Mouse (Mus musculus) 3134 (cell line): ENCODE measurements around the gene F830045P16Rik.
A peak's percentile ranks its signal among the peaks of the same experiment; 100 is the strongest.
"Not testable (repeated sequence)": the region's sequence is repeated elsewhere in the genome, so short reads cannot be mapped to it uniquely, and the experiment has no call there.

Source experiments
- DNase-seq: peaks from one replicate; pipeline ENCODE4 v3.0.0-alpha.2; 2011; ENCODE audit warnings: low spot score; ENCODE audit not compliant: insufficient read length; ENCODE audit errors: extremely low read depth

The F830045P16Rik gene

GRCm38 (mm10) chr2:129512147-129512546, 24.3 kb downstream of the F830045P16Rik start:
- DNase-seq: not testable (repeated sequence)

DNA sequence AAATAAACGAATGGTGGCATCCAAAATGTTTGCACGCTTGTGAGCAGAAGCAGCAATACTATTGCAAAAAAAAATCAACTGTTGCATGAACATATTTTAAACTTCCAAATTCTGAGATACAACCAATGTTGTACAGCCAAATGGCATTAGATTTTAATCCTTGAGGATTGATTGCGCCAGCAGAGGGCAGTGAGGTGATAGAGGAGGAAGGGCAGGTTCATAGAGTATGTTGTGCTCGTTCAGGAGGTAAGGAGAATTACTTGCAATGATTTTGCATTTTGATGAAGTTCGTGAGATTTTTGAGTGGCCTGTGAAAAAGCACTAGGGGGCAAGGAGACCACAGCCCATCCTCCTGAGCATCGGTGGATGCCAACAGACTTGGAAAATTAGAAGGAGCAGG, 33.8 kb downstream of the F830045P16Rik start:
- no peak for DNase-seq

DNA sequence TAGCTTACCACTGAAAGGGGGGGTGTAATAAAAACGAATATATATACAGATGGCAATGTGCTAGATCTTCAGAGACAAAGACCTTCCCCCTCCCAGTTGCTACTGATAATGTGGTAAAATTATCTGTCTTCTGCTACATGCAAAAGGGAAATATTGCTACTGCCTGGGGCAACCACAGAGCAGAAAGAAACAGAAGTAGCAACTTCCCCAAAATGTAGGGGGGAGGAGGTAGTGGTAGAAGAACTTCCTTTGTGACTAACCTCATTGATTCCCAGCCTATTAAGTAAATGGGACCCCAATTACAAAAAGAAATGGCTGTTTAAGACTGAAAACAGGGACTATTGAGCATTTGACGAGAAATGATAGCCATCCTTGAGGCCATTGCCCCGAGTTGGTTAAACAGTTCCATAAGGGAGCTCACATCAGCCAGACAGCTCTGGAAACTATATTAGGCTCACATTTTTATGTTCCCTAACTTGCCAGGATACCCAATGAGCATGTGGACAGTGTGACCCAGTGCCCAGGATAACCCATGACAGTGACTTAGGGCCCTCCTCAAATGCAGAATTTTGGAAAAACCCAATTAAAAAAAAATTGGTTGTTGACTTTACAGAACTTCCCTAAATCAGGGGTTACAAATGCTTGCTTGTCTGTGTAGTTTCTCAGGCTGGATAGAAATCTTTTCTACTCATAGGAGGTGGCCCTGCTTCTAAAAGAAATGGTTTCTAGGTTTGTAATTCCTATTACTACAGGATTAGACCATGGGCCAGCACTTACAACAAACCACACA, 46.7 kb downstream of the F830045P16Rik start:
- no peak for DNase-seq

- no peak for DNase-seq
Observed at GRCm38 (mm10) chr2:129483150-129483549, 53.3 kb downstream of the F830045P16Rik start.

- no peak for DNase-seq
Observed at GRCm38 (mm10) chr2:129471905-129472304, 64.5 kb downstream of the F830045P16Rik start.

GRCm38 (mm10) chr2:129470839-129471238, 65.6 kb downstream of the F830045P16Rik start:
- no peak for DNase-seq

DNA sequence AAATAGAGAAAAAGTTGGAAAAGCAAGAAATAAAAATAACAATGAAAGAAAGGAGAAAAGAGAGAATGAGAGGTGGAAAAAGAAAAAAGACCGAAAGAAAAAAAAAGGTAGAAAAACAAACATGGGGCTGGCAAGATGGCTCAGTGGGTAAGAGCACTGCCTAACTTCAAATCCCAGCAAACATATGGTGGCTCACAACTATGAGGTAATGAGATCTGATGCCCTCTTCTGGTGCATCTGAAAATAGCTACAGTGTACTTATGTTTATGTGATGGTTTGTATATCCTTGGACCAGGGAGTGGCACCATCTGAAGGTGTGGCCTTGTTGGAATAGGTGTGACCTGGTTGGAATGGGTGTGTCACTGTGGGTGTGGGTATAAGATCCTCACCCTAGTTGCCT, 97.6 kb downstream of the F830045P16Rik start:
- DNase-seq: peak; percentile 39

DNA sequence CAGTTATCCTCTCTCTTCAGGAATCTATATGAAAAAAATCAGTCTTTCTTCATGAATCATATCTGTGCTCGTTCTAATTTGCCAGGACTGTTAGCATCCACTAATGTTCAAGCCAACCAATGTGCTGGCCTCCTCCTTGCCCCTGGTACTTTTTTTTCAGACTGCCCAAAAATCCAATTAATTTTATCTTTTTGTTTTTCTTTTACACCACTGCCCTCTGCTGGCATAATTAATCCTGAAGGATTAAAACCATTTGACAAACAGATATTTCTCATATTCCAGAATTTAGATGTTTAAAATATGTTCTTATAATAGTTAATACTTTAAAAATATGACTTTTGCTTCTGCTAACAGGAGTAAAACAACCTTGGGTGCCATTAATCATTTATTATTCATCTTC, 101.2 kb downstream of the F830045P16Rik start:
- no peak for DNase-seq

DNA sequence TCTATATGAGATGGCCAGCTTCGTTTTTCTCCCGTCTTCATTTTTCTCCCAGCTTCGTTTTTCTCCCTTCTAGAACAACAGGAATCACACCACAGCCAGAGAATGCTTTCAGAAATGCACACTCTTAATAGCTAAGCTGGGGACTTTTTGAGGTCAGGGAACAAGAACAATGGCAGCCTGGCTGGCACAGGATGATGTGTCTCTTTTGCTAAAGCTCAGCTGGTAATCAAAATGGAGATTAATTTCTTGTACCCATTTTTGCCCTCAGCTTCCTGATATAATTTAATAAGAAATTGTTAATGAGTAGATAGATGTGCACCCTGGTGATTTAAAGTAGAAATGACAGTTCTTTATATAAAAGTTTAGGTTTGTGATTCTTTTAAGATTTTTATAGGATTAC, 112.7 kb downstream of the F830045P16Rik start:
- DNase-seq: no peak

GRCm38 (mm10) chr2:129420897-129421561, 115.4 kb downstream of the F830045P16Rik start:
- no peak for DNase-seq

DNA sequence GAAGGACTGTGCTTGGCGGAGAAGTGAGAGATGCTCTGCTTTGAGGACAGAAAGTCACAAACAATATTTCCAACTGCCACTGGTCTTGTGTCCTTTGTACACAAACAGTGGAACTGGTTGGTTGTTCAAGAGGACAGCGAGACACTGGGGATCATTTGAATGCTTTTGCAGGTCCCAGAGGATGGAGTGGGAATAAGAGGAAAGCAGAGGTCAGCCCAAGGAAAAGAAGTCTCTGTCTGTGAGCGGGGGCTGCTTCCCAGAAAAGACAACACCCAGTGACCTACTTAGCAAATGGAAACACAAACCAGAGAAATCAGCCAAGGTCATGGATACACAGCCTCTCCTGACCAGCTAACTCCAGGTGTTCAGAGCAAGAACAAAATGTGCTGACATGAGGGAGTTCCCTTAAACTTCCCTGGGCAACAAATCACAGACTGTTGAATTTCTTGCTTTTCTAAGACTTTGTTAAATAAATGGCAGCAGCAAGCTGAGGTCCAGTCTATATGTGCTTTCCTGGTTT, 117.0 kb downstream of the F830045P16Rik start:
- no peak for DNase-seq

GRCm38 (mm10) chr2:129414593-129414992, 121.8 kb downstream of the F830045P16Rik start:
- DNase-seq: no peak

DNA sequence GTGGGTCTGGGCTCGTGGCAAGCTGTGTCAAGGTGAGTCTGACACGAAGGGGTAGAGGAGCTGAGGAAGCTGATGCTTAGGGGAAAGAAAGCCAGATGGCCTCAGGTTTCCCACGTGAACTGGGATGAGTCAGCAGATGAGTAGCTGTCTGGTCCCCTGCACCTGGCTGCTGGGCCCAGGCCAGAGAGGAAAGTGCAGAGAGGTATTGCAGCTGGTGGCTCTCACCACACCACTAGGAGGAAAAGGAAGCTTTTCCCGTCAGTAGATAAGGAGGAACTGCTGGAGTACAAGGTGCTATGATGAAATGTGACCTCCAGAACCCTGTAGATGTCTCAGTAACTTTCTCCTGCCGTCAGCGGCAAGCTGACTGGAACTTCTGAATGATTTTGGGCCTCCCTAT, 122.9 kb downstream of the F830045P16Rik start:
- DNase-seq: no peak

- no peak for DNase-seq
Observed at GRCm38 (mm10) chr2:129411651-129412050, 124.8 kb downstream of the F830045P16Rik start.

DNA sequence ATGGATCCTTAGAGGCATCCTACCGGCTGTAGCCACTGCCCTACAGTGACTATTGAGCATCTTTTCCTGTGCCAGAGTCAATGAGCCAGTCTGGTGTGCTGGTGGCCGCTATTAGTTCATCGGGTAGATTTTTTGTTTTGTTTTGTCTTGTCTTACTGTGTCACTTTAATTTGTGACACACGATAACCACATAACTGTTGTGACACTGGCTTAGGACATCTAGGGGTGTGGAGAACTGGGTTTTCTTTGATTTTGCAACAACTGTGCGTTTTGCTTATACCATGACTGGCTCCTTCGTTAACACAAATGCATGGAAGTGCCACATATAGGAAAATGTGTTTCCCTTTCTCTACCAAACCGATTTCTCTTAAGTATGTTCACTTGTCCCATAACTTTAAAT, 126.1 kb downstream of the F830045P16Rik start:
- no peak for DNase-seq

DNA sequence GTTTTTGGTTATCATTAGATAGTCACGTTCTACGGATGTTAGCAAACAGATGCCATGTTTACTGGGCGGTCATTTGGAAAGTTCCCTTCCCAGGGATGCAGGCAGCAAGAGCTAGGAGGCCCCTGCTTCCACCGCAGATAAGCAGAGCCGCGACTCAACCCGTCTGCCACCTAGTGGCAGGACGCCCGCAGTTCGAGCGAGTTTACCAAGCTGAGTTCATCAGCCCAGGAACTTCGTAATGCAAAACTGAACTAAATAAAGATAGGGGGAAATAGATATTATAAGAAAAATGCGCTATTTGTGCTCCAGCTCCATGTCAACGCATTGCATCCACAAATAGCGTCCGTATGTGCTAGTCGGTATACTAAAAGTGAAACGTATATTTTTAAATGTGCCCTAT, 127.9 kb downstream of the F830045P16Rik start:
- peak; percentile 41 for DNase-seq
